ENCODE assay signal across 13 mouse cellular contexts in the genomic region with DNA sequence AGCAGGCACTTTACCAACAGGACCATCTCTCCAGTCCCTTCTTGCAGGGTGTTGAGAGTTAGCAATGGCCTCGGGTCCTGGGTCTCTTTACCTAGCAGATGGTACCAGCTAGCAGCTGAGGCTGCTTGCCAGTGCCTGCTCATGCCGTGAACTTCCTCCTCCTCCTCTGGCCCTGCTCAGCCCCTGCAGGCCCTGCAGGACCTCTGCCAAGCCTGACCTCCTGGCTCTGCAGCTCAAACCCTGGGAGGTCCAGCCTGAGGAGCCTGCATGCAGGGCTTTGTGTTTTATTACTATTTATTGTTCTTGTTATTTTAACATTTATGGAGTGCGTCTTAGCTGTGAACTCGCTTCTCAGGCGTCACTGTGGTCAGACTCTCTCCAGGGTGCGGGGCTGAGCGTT. TPM values are rescaled to one million over a fixed set of nuclear protein-coding genes. Genes with fewer than 3 reads are reported as not detected.
DNase-seq lines count a peak whose midpoint lies in the region; ATAC-seq and TF ChIP-seq lines count a peak whose summit lies in the region.
"Had no signal": no experiment of that assay in that cellular context is flagged by ENCODE, and none has a peak within 500 bp of the region (broad histone marks: within the 10 kb centered on the region; RNA-seq: fewer than 3 reads in every experiment).

No protein-coding gene starts in this region.

- H3K4me3 ChIP-seq in kidney, embryonic 14.5 days (ENCODE audit: low read length) = no peak overlapping the region
- H3K4me3 ChIP-seq in kidney, embryonic 16.5 days (ENCODE audit: low read length) = no peak overlapping the region
- no peak overlapping the region for H3K4me3 ChIP-seq in embryonic facial prominence, embryonic 15.5 days (replicated peaks)
- no peak overlapping the region for H3K4me3 ChIP-seq in heart, adult 2 months
- H3K4me3 ChIP-seq: liver, embryonic 13.5 days had no signal

- no peak for TF ChIP-seq CTCF in heart, adult 2 months (IDR thresholded peaks at IDR 0.05)

- no peak for TF ChIP-seq EP300 in heart, adult 2 months (IDR thresholded peaks at IDR 0.05; ENCODE audit: insufficient read depth, low read depth, low read length)

- H3K27ac ChIP-seq in kidney, embryonic 14.5 days (ENCODE audit: low read depth, low read length) = no peak overlapping the region
- H3K27ac ChIP-seq in kidney, embryonic 16.5 days (ENCODE audit: low read length) = no peak overlapping the region
- H3K27ac ChIP-seq in embryonic facial prominence, embryonic 15.5 days (replicated peaks) = no peak overlapping the region
- H3K27ac ChIP-seq in heart, adult 2 months = no peak overlapping the region
- H3K27ac ChIP-seq: liver, embryonic 13.5 days had no signal

- H3K9me3 ChIP-seq in kidney, embryonic 14.5 days (ENCODE audit: control insufficient read depth, low read length) = peaks cover 5% of the 10 kb centered on the region
- H3K9me3 ChIP-seq in kidney, embryonic 16.5 days (ENCODE audit: low read length) = 0 out of 2 replicates have a peak, but pooled peaks cover 7% of the 10 kb centered on the region
- H3K9me3 ChIP-seq in embryonic facial prominence, embryonic 15.5 days (replicated peaks) = no peaks in the 10 kb centered on the region; the same call in 1 of the 2 replicates
- H3K9me3 ChIP-seq: liver, embryonic 13.5 days had no signal

- DNase-seq in brain, adult 2 months (ENCODE audit: low read depth, low spot score) = peak; percentile 86
- DNase-seq in cerebellum, adult 11-12 months = peak; percentile 90
- DNase-seq in heart, adult 2 months = no peak
- no peak for DNase-seq in thymus, postnatal 4 days
- no peak for DNase-seq in frontal cortex, adult 2 months (ENCODE audit: extremely low spot score in 1 of 2, low spot score in 1 of 2)
- DNase-seq: adrenal gland, adult 8-10 months; kidney, postnatal 14 days; layer of hippocampus, postnatal 36 days; liver, embryonic 13.5 days; lung, postnatal 36 days had no signal

- 43% methylated on average over 7 of the region's 7 CpGs for WGBS in kidney, embryonic 14.5 days
- 42% methylated on average over 7 of the region's 7 CpGs for WGBS in kidney, embryonic 16.5 days
- 52% methylated on average over 7 of the region's 7 CpGs for WGBS in embryonic facial prominence, embryonic 15.5 days
- WGBS in heart, adult 2 months = 68% methylated on average over 7 of the region's 7 CpGs

- no peak for TF ChIP-seq POLR2A in heart, adult 2 months (IDR thresholded peaks at IDR 0.05; ENCODE audit: insufficient read depth, low read depth, low read length)

- intact Hi-C loops in heart, adult 2 months (cut with DNase I) = no loop called here

- 0 out of 2 replicates have a peak, but pooled peaks have one; percentile 33 for ATAC-seq in kidney, embryonic 14.5 days (ENCODE audit: low FRiP score, low TSS enrichment)
- ATAC-seq in kidney, embryonic 16.5 days (ENCODE audit: low FRiP score, low TSS enrichment) = no peak
- ATAC-seq in embryonic facial prominence, embryonic 15.5 days (ENCODE audit: insufficient number of reproducible peaks, low FRiP score, low TSS enrichment, low read depth) = 0 out of 2 replicates have a peak, but pooled peaks have one; percentile 26

- H3K79me2 ChIP-seq in heart, adult 2 months (replicated peaks; ENCODE audit: control insufficient read depth, insufficient read depth, low read length) = no peaks in the 10 kb centered on the region

- 0 out of 2 replicates have a peak, but pooled peaks cover 4% of the 10 kb centered on the region for H3K27me3 ChIP-seq in kidney, embryonic 14.5 days (ENCODE audit: control insufficient read depth, insufficient read depth, low read length)
- H3K27me3 ChIP-seq in kidney, embryonic 16.5 days (ENCODE audit: insufficient read depth, low read length) = no peaks in the 10 kb centered on the region
- H3K27me3 ChIP-seq in embryonic facial prominence, embryonic 15.5 days = no peaks in the 10 kb centered on the region
- H3K27me3 ChIP-seq in heart, adult 2 months (ENCODE audit: control insufficient read depth, insufficient read depth, low read length) = no peaks in the 10 kb centered on the region
- H3K27me3 ChIP-seq: liver, embryonic 13.5 days had no signal

- no peaks in the 10 kb centered on the region for H3K36me3 ChIP-seq in kidney, embryonic 14.5 days (ENCODE audit: control insufficient read depth, insufficient read depth, low read length)
- H3K36me3 ChIP-seq in kidney, embryonic 16.5 days (ENCODE audit: insufficient read depth, low read length) = no peaks in the 10 kb centered on the region
- H3K36me3 ChIP-seq in embryonic facial prominence, embryonic 15.5 days = no peaks in the 10 kb centered on the region
- H3K36me3 ChIP-seq in heart, adult 2 months (ENCODE audit: control insufficient read depth, insufficient read depth, low read length) = no peaks in the 10 kb centered on the region
- H3K36me3 ChIP-seq: liver, embryonic 13.5 days had no signal

- H3K9ac ChIP-seq in kidney, embryonic 14.5 days (ENCODE audit: low read depth, low read length) = no peak overlapping the region
- H3K9ac ChIP-seq in kidney, embryonic 16.5 days (replicated peaks; ENCODE audit: low read length) = no peak overlapping the region
- no peak overlapping the region for H3K9ac ChIP-seq in embryonic facial prominence, embryonic 15.5 days
- no peak overlapping the region for H3K9ac ChIP-seq in heart, adult 2 months (ENCODE audit: low read depth, low read length)
- H3K9ac ChIP-seq: liver, embryonic 13.5 days had no signal

- no peak overlapping the region for H3K4me2 ChIP-seq in kidney, embryonic 14.5 days (replicated peaks; ENCODE audit: low read depth, low read length)
- no peak overlapping the region for H3K4me2 ChIP-seq in kidney, embryonic 16.5 days (replicated peaks; ENCODE audit: low read depth, low read length)
- no peak overlapping the region for H3K4me2 ChIP-seq in embryonic facial prominence, embryonic 15.5 days (replicated peaks)
- H3K4me2 ChIP-seq: liver, embryonic 13.5 days had no signal

- H3K4me1 ChIP-seq in kidney, embryonic 14.5 days (ENCODE audit: control insufficient read depth, insufficient read depth, low read length) = no peaks in the 10 kb centered on the region
- peaks cover 10% of the 10 kb centered on the region; the same call in 1 of the 2 replicates for H3K4me1 ChIP-seq in kidney, embryonic 16.5 days (ENCODE audit: insufficient read depth, low read length)
- H3K4me1 ChIP-seq in embryonic facial prominence, embryonic 15.5 days = peaks cover 12% of the 10 kb centered on the region
- no peaks in the 10 kb centered on the region for H3K4me1 ChIP-seq in heart, adult 2 months (ENCODE audit: control insufficient read depth, insufficient read depth, low read length)

RNA-seq across cellular contexts. Expression of gene Eya2, which starts 39.6 kb away (rescaled TPM):
- 7.0 and 10.4 TPM in 2 replicates for polyA plus RNA-seq in kidney, embryonic 14.5 days (2014; fragmentation: Nextera tagmentation; extraction: Ambion mirVana)
- 6.8 and 7.5 TPM in 2 replicates for polyA plus RNA-seq in kidney, embryonic 16.5 days (2015; fragmentation: Nextera tagmentation; extraction: Ambion mirVana)
- polyA plus RNA-seq in embryonic facial prominence, embryonic 15.5 days (2015; fragmentation: Nextera tagmentation; extraction: Ambion mirVana) = 24.4 and 25.9 TPM in 2 replicates
- total RNA-seq in heart, adult 2 months (2021) = 1 to 10 TPM in 1 of 2 experiments, under 1 TPM in 1; 0.55 to 1.6 TPM
- polyA plus RNA-seq in heart, adult 2 months (2012; rRNA removed) = 2.4 and 5.5 TPM in 2 replicates
- 11.9 and 17.1 TPM in 2 replicates for polyA plus RNA-seq in frontal cortex, adult 2 months (2012; rRNA removed)

Comparison
In these comparisons a context has a peak if more than half of its experiments do, and no peak if none do; other contexts are left out.
1. DNase-seq: peak in brain, adult 2 months (single experiment) and cerebellum, adult 11-12 months (single experiment); none in heart, adult 2 months (0 of 2), thymus, postnatal 4 days (single experiment) and frontal cortex, adult 2 months (0 of 2).